Mouse (Mus musculus) liver, adult 2 months (tissue): ENCODE measurements around the gene Ctbp1.

Experiments
- CTCF ChIP-seq: fragments of 200-500 bp; IDR thresholded peaks from 2 replicates; pipeline ENCODE4 v1.5.1; 2011; ENCODE audit warnings: low read depth, low read length, control low read depth
- POLR2A ChIP-seq: fragments of 200-500 bp; IDR thresholded peaks from 2 replicates; pipeline ENCODE4 v1.6.1; 2011; ENCODE audit warnings: low read length, control low read depth; ENCODE audit not compliant: insufficient read depth; ENCODE audit errors: extremely low read depth

- TF ChIP-seq CTCF, result no peak
- no peak for TF ChIP-seq POLR2A
Measured at GRCm38 (mm10) chr5:33208533-33209245, 66.1 kb downstream of the Ctbp1 start.
